Mouse (Mus musculus): ENCODE data around the gene Pank2. TPM values are rescaled to one million over a fixed set of nuclear protein-coding genes. Genes with fewer than 3 reads are reported as not detected.

Gene Pank2
- total RNA-seq, 4 experiments from 2014 or later: 18.9 to 25.4 (median 23.8) TPM

DNA sequence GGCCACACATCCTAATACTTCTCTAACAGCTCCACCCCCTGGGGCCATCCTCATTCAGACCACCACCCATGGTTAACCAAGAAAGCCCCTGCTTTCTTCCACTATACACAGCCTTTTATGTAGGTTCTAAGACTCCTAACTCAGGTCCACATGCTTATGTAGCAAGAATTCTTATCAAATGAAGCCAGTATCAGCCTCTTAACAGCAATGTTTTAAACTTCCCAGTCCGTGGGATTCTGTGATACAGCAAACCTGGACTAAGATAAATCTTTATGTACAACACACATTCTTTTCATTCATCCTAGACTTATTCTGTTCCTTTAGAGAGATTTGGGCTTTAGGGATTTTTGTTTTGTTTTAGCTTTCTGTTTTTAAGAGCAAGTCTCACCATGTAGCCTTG, 61.4 kb downstream of the Pank2 start:
- no peak for DNase-seq (ENCODE audit: low spot score in 2 of 2)

DNA sequence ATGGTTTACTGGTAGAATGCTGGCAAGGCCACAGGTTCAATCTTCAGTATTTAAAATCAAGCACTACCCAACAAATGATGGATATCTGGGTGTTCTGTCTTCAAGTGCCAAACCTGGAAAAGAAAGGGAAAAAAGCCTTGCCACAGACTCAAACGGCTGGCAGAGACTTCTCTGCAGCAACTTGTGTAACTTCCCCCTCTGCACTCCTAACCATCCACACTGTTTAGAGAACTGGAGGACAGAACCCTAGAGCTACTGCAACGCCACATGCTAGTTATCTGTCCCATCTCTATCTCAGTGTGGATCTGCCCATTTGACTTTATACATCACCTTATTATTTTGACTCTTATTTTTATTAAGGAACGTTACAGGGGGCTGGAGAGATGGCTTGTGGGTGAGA, 63.7 kb downstream of the Pank2 start:
- no peak for DNase-seq (ENCODE audit: low spot score in 2 of 2)

DNA sequence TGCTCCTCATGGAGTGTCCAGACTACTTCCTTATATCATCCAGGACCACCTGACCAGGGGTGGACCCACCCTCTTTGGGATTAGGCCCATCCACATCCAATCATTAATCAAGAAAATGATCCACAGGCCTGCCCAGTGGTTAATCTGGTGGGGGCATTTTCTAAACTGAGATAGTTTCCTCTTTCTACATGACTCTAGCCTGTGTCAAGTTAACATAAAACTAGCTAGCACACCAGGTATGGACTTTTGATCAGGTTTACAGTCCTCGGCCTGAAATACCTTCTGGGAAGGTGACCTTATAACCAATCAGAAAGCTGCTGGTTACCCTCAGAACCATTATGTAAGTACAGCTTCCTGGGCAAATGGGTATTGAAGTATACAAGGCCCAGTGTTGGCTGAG, 66.7 kb downstream of the Pank2 start:
- no peak for DNase-seq (ENCODE audit: low spot score in 2 of 2)

DNA sequence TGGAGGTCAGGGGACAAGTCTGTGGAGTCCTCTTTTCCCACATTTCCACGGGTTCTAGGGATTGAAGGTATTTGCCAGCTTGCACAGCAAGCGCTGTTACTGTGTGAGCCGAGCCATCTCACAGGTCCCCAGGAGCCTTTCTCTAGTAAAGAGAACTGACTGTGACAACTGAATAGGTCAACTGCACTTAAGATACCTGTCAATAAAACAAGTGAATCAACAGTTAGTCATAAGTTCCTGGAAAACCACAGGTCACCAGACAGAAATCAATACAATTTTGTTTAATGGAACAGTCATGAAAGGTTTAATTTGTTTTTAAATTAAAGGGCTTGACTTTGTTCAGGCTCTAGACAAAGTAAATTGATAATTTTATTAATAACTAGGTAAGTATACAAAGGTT, 68.3 kb downstream of the Pank2 start:
- DNase-seq (ENCODE audit: low spot score in 2 of 2): no peak

DNA sequence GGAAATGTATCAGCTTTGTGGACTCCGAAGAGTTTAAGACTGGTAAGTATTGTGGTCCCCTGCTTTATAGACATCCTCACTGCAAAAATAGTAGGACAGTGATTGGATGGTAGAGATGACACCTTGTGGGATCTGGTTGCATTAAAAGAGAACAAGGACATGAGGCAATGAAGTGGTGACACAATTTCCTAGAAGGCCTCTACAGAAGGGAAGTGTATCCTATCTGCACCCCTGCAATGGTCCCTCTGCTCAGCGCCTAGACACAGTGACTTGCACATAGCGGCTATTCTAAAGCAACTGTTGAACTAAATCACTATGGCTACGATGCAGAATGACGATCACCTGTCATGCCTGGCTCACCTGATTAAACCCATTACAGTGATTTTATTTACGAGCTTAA, 75.3 kb downstream of the Pank2 start:
- no peak for DNase-seq (ENCODE audit: low spot score in 2 of 2)

DNA sequence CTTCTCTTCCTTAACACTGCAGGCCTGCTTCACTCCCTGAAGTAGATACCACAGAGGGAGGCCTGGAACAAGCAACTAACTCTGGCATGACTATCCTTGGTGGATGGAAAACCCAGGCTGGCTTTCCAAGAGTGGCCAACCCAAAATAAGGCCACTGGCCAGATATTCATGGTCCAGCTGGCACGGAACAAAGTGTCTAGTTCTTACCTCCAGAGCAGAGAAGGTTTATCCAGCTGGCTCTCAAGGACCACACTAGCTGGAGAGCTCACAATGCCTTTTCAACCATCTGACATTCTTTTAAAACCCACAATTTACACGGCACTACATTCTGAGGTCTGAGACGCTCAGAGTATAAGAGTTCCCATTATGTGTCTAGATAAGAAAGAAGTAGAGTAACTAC, 82.2 kb downstream of the Pank2 start:
- DNase-seq (ENCODE audit: low spot score in 2 of 2): peak; percentile 34 to 47

DNA sequence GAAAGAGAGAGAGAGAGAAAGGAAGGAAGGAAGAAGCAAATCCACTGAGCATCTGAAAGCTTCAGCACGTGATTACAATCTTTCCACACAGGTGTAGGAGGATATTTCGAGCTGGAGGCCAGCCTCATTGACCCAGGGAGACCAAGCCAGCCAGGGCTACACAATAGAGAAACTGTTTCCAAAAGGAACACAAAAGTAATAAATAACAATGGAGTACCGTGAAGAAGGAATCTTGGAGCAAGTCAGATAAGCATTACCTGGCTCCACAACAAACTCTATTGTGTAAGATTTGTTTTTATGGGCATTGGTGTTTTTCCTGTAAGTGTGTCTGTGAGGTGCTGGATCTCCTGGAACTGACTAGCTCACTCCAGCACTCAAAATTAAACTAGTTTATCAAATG, 83.3 kb downstream of the Pank2 start:
- DNase-seq (ENCODE audit: low spot score in 2 of 2): no peak

Small RNA genes lying within 50 kb of the gene (microRNA-seq; reads per million reads assigned to microRNA genes)
- gene Mir103-2: not detected

Other genes starting within 250 kb of the Pank2 start
- gene Gfra4, start 219.4 kb upstream of the Pank2 start, total RNA-seq (2022): 1 to 10 TPM in 3 of 4 experiments, under 1 TPM in 1; 0.92 to 1.7 (median 1.3) TPM
- gene Adam33, start 198.7 kb upstream of the Pank2 start, total RNA-seq (2022): 1 to 10 TPM in 3 of 4 experiments, under 1 TPM in 1; 0.82 to 1.8 (median 1.3) TPM
- gene Siglec1, start 175.7 kb upstream of the Pank2 start, total RNA-seq (2022): under 1 TPM; 0.19 to 0.72 (median 0.47) TPM
- 1 to 10 TPM; 6.8 to 9.2 (median 6.9) TPM for gene Hspa12b, start 135.2 kb upstream of the Pank2 start, total RNA-seq (2022)
- gene Gm11037, start 129.0 kb upstream of the Pank2 start, total RNA-seq (2022): not detected
- gene 1700037H04Rik, start 102.4 kb upstream of the Pank2 start, total RNA-seq (2022): 1 to 10 TPM; 2.6 to 5.9 (median 4.4) TPM
- 10 to 100 TPM; 77.4 to 89.0 (median 82.6) TPM for gene Cenpb, start 82.4 kb upstream of the Pank2 start, total RNA-seq (2022)
- gene Cdc25b, start 75.5 kb upstream of the Pank2 start, total RNA-seq (2022): 1 to 10 TPM; 1.2 to 2.3 (median 1.9) TPM
- gene Spef1, start 75.2 kb upstream of the Pank2 start, total RNA-seq (2022): 1 to 10 TPM in 3 of 4 experiments, under 1 TPM in 1; 0.94 to 1.7 (median 1.5) TPM
- gene Ap5s1, start 55.4 kb upstream of the Pank2 start, total RNA-seq (2022): 10 to 100 TPM; 10.7 to 21.6 (median 18.7) TPM
- 10 to 100 TPM; 39.9 to 46.3 (median 43.4) TPM for gene Mavs, start 28.4 kb upstream of the Pank2 start, total RNA-seq (2022)
- gene Rnf24, start 90.4 kb downstream of the Pank2 start, total RNA-seq (2022): 1 to 10 TPM; 1.4 to 2.3 (median 1.4) TPM
- gene Smox, start 229.0 kb downstream of the Pank2 start, total RNA-seq (2022): 100 to 1,000 TPM in 2 of 4 experiments, 10 to 100 TPM in 2; 76.7 to 289 (median 163) TPM